Mouse (Mus musculus): ENCODE data around the gene Gm17334.
"Not testable (repeated sequence)": the region's sequence is repeated elsewhere in the genome, so short reads cannot be mapped to it uniquely, and the experiment has no call there.

The Gm17334 gene

DNA sequence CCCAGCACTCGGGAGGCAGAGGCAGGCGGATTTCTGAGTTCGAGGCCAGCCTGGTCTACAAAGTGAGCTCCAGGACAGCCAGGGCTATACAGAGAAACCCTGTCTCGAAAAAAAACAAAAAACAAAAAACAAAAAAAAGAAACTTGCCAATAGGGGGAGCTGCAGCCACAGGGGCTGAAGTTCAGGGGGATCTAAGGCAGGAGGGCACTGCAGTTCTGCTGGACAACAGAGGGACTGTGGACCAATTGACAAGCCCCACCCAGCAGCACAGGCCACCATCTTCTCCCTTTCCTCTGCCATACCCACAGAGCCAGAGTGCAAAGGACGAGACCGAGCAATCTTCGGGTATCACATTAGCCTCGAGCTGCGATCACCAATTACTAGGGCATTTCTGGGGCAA is 15.0 kb downstream of the Gm17334 start:
- in situ Hi-C loops (cut with MboI; ENCODE audit: unreplicated experiment in 2 of 2), result not testable (repeated sequence)

DNA sequence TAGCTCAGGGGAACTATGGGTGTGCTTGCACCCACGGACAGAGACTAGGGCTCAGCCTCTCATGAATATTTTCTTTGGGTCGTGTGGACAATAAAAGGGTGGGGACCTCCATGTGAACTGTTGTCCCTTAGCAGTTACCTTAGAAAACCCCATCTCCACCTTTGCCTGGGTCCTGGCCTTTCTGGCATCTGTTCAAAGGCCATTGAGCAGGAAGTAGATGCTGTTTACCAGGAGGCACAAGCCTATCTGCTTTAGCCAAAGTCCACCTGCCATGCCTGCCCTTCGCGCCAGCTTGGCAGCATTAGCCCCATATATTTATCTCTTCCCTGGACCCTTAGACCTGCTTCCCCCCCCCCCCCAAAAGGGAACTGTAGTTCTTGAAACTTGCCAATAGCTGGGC is 15.4 kb downstream of the Gm17334 start:
- in situ Hi-C loops (cut with MboI; ENCODE audit: unreplicated experiment in 2 of 2), result no loop called here

DNA sequence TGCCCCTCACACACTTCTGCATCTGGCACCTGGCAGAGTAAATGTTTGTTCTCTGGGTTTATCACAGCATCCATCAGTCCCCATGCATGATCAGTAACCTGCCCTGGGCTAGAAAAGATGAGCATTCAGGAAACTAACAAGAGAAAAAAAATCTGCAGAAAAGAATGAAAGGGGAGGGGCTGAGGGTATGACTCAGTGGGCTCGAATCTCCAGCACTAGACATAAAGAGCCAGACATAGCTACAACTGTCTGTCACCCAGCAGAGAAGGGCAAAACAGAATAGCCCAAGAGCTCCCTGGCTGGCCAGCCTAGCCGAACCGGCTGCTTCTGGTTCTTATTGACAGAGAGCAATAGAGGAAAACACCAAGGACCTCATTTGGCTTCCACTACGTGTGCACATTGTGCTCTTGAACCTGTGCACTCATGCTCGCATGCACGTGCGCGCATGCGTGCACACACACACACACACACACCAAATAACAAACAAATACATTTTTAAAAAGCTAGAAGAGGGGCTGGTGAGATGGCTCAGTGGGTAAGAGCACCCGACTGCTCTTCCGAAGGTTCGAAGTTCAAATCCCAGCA is 17.9 kb downstream of the Gm17334 start:
- in situ Hi-C loops (cut with MboI; ENCODE audit: unreplicated experiment in 2 of 2), result no loop called here

DNA sequence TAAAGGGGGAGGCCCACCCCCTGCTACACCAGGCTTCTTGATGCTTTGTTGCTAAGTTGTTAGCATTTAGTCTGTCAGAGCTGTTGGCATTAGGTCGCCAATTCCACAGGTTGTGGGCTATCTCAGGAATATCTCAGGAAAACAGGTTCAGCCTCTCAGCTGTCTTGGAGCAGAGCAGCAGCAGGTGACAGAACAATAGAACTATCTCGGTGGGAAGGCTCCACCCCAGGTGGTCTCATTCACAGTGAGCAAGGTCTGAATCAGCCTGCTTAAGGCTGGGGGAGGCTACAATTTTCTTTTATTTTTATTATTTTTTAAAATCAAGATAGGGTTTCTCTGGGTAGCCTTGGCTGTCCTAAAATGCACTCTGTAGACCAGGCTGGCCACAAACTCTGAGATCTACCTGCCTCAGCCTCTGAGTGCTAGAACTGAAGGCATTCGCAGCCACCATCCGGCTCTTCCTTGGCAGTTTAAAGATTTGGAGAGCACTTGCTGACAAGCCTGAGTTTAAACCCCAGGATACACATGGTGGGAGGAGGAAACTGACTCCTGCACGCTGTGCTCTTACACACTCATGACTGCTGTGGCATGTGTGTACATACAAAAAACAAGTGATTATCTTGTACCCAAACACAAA is 23.2 kb downstream of the Gm17334 start:
- in situ Hi-C loops (cut with MboI; ENCODE audit: unreplicated experiment in 2 of 2), result loop anchor here (25.0 kb wide), 2 partner anchors 337 to 512 kb away; partner anchors contain the start of gene Il3 (in 1 of the 2)

- in situ Hi-C loops (cut with MboI; ENCODE audit: unreplicated experiment in 2 of 2), result loop anchor here (25.0 kb wide), 2 partner anchors 338 to 513 kb away; partner anchors contain the start of gene Il3 (in 1 of the 2)
These were observed 23.7 kb downstream of the Gm17334 start for GRCm38 (mm10) chr11:53749306-53749705.

GRCm38 (mm10) chr11:53748614-53749013 is 24.4 kb downstream of the Gm17334 start:
- in situ Hi-C loops (cut with MboI; ENCODE audit: unreplicated experiment in 2 of 2), result loop anchor here (25.0 kb wide), 2 partner anchors 339 to 514 kb away; partner anchors contain the start of gene Il3 (in 1 of the 2)

- in situ Hi-C loops (cut with MboI; ENCODE audit: unreplicated experiment in 2 of 2), result loop anchor here (25.0 kb wide), 2 partner anchors 339 to 514 kb away; partner anchors contain the start of gene Il3 (in 1 of the 2)
These were observed 25.0 kb downstream of the Gm17334 start for GRCm38 (mm10) chr11:53747985-53748384.

DNA sequence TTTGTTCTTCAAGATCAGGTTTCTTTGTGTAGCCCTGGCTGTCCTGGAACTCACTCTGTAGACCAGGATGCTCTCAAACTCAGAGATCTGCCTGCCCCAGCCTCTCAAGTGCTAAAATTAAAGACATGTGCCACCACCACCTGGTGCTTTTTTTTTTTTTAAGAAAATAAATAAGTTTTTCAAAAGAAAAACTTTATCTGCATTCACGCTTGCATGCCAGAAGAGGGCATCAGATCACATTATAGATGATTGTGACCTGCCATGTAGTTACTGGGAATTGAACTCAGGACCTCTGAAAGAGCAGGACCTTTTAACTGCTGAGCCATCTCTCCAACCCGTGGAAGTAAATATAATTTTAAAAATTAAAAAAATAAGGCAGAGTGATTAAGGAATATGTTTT is 27.7 kb downstream of the Gm17334 start:
- in situ Hi-C loops (cut with MboI; ENCODE audit: unreplicated experiment in 2 of 2), result loop anchor here (25.0 kb wide), 2 partner anchors 342 to 517 kb away; partner anchors contain the start of gene Il3 (in 1 of the 2)

- in situ Hi-C loops (cut with MboI; ENCODE audit: unreplicated experiment in 2 of 2), result loop anchor here (25.0 kb wide), 2 partner anchors 345 to 520 kb away; partner anchors contain the start of gene Il3 (in 1 of the 2)
These were observed 30.6 kb downstream of the Gm17334 start for GRCm38 (mm10) chr11:53742353-53742752.

DNA sequence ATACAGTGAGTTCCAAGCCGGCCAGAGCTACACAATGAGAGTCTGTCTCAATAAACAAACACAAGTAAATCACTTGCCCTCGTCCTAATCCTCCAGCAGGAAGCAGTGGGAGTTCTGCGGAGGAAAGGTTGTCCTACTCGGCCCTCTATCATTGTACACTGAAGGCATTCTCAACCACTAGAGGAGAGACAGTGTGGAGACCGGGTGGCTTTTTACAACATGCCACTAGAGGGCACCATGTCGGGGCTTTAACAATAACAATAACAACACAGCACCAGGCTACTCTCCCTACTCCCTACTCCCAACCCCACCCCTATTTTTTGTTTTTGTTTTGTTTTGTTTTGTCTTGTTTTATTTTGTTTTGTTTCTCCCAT is 35.4 kb downstream of the Gm17334 start:
- in situ Hi-C loops (cut with MboI; ENCODE audit: unreplicated experiment in 2 of 2), result loop anchor here (5.0 to 25.0 kb wide), 4 partner anchors 270 to 1313 kb away; partner anchors contain the start of gene Il3 (in 1 of the 2)

GRCm38 (mm10) chr11:53736771-53737572 is 36.0 kb downstream of the Gm17334 start:
- in situ Hi-C loops (cut with MboI; ENCODE audit: unreplicated experiment in 2 of 2), result loop anchor here (5.0 to 25.0 kb wide), 4 partner anchors 270 to 1312 kb away; partner anchors contain the start of gene Il3 (in 1 of the 2)

DNA sequence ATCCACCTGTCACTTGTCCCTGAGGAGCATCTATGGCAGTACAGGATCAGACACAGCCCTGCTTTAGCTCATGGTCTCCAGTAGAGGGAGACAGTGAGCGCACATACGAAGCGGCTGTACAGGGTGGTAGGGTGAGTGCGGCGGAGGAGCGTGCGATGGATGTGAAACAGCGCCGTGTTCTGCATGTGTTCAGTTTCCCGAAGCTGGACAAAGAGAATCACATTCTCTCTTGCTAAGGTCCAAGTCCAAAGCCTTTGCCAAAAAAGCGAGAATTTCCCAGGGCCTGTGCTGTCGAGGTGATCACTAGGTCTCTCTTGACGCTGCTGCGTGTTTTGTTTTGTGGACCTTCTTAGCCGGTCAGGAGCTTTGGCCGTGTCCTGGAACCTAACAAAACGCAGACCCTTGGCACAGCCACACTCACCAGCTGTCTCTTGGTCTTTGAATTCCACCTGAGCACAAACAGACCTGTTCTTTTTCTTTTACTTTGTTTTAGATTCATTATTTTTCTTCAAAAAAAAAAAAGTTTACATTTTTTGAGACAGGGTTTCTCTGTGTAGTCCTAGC is 37.2 kb downstream of the Gm17334 start:
- in situ Hi-C loops (cut with MboI; ENCODE audit: unreplicated experiment in 2 of 2), result loop anchor here (5.0 to 25.0 kb wide), 4 partner anchors 268 to 1311 kb away; partner anchors contain the start of gene Il3 (in 1 of the 2)

DNA sequence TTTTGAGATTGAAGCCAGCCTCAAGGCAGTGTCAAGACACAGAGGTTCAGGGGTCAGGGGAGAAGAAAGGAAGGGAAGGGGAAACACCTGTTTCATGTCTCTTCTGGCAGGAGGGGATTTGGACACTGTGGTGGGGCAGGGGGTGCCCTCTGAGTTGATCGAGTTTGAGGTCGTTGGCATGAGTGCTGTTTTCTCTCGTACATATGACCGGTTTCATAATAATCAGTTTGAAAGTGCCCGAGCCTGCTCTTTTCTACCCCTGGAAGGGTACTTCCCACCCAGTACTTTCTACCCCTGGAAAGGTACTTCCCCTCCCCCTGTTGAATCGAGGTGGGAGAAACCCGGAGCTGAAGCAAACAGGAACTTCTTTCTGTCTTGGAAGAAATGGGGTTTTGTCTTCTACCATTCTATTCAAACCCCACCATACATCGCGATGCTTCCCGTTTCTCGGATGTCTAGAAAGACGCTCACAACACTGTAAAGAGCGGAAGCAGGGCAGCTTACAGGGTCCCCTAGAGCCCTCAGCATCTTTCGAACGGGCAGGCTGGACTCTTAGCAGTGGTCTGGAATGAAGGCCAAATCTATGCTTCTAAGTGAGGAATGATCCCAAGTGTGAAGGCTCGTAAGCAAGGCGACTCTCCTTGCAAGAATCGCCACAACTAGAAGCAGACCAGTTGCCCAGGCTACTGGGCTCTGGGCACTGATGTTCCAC is 37.9 kb downstream of the Gm17334 start:
- in situ Hi-C loops (cut with MboI; ENCODE audit: unreplicated experiment in 2 of 2), result loop anchor here (5.0 to 25.0 kb wide), 4 partner anchors 268 to 1310 kb away; partner anchors contain the start of gene Il3 (in 1 of the 2)

GRCm38 (mm10) chr11:53734431-53734830 is 38.6 kb downstream of the Gm17334 start:
- in situ Hi-C loops (cut with MboI; ENCODE audit: unreplicated experiment in 2 of 2), result loop anchor here (10.0 to 25.0 kb wide), 3 partner anchors 353 to 1310 kb away; partner anchors contain the start of gene Il3 (in 1 of the 2)

GRCm38 (mm10) chr11:53733824-53734223 is 39.2 kb downstream of the Gm17334 start:
- in situ Hi-C loops (cut with MboI; ENCODE audit: unreplicated experiment in 2 of 2), result loop anchor here (10.0 to 25.0 kb wide), 3 partner anchors 353 to 1309 kb away; partner anchors contain the start of gene Il3 (in 1 of the 2)

GRCm38 (mm10) chr11:53732244-53732643 is 40.7 kb downstream of the Gm17334 start:
- in situ Hi-C loops (cut with MboI; ENCODE audit: unreplicated experiment in 2 of 2), result loop anchor here (10.0 to 25.0 kb wide), 3 partner anchors 355 to 1307 kb away; partner anchors contain the start of gene Il3 (in 1 of the 2)

DNA sequence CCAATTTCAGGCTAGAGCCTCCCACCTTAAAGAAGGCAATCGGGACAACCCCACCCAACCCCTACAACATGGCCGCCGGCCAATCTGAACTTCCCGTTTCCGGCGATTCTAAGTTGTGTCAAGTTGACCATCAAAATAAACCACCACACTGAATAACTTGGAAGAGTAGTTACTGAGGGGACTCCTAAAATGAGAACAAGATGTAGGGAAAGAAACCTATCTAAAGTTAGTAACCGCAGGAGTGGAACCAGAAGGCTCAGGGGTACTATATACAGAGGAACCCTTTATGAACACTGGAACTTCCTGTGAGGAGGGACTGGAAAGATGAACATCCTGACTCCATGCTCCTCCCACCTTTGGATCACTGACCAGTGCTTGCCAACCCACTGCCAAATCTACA is 41.5 kb downstream of the Gm17334 start:
- in situ Hi-C loops (cut with MboI; ENCODE audit: unreplicated experiment in 2 of 2), result loop anchor here (10.0 to 25.0 kb wide), 3 partner anchors 356 to 1307 kb away; partner anchors contain the start of gene Il3 (in 1 of the 2)

All from v-Abl transformed pro-B cells (cell line).